Mouse (Mus musculus) cortical plate, adult 2 months (tissue): ENCODE data around the gene Btbd6. TPM values are rescaled to one million over a fixed set of nuclear protein-coding genes. Genes with fewer than 3 reads are reported as not detected.

Experiments used
- H3K27ac ChIP-seq: fragments of 200-500 bp; 2 replicates; pipeline ENCODE4 v1.5.1; 2012; ENCODE audit warnings: low read length, control low read depth, inconsistent platforms; ENCODE audit not compliant: insufficient read depth
- H3K4me1 ChIP-seq: fragments of 200-500 bp; 2 replicates; pipeline ENCODE4 v1.6.1; 2011; ENCODE audit warnings: low read length; ENCODE audit not compliant: control insufficient read depth, insufficient read depth
- H3K4me3 ChIP-seq: fragments of 200-500 bp; 2 replicates; pipeline ENCODE4 v1.5.1; 2011; ENCODE audit warnings: mild to moderate bottlenecking, low read length, control low read depth; ENCODE audit not compliant: insufficient read depth
- CTCF ChIP-seq: fragments of 200-500 bp; IDR thresholded peaks from 2 replicates; pipeline ENCODE4 v1.5.1; 2011; ENCODE audit warnings: mild to moderate bottlenecking, control low read depth, low read length; ENCODE audit not compliant: insufficient read depth; ENCODE audit errors: extremely low read depth
- POLR2A ChIP-seq: fragments of 200-500 bp; IDR thresholded peaks from 2 replicates; pipeline ENCODE4 v1.6.1; 2011; ENCODE audit warnings: mild to moderate bottlenecking, low read length, control low read depth; ENCODE audit not compliant: insufficient read depth; ENCODE audit errors: extremely low read depth
- polyA plus RNA-seq: library from polyadenylated mRNA; depleted of rRNA; stranded (reverse); fragments of >200 nt; gene quantifications from 2 replicates; pipeline ENCODE4 v1.2.3, GENCODE M21; 2012

Gene Btbd6
- polyA plus RNA-seq, 1 experiment: 78.2 TPM

DNA sequence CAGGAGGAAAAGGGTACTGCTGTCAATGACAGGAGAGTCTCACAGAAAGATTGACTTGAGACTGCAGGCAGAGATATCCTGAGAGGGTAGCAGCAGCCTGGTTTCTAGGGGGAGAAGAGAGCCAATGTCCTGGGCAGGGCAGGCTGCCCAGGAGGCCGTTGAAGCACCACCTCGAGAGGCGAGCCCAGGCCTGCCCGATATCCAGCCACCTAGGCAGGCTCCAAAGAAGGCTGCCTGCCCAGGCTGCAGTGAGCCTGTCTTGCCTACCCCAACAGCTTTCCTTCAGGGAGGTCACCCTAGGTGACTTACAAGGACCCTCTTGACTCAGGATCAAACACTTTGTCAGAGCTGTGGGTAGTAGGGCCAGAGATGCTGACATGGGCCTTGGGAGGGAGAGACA is 36.0 kb upstream of the Btbd6 start:
- TF ChIP-seq POLR2A (no peak), CTCF (no peak)
- Histone ChIP-seq H3K4me1 (peaks cover 7% of the 10 kb centered on the region), H3K4me3 (no peak overlapping the region), H3K27ac (no peak overlapping the region)

GRCm38 (mm10) chr12:112940710-112941109 is 35.6 kb upstream of the Btbd6 start:
- H3K4me1 ChIP-seq: peaks cover 7% of the 10 kb centered on the region
- no peak overlapping the region for H3K4me3 ChIP-seq
- TF ChIP-seq CTCF: no peak
- TF ChIP-seq POLR2A: no peak
- H3K27ac ChIP-seq: no peak overlapping the region

DNA sequence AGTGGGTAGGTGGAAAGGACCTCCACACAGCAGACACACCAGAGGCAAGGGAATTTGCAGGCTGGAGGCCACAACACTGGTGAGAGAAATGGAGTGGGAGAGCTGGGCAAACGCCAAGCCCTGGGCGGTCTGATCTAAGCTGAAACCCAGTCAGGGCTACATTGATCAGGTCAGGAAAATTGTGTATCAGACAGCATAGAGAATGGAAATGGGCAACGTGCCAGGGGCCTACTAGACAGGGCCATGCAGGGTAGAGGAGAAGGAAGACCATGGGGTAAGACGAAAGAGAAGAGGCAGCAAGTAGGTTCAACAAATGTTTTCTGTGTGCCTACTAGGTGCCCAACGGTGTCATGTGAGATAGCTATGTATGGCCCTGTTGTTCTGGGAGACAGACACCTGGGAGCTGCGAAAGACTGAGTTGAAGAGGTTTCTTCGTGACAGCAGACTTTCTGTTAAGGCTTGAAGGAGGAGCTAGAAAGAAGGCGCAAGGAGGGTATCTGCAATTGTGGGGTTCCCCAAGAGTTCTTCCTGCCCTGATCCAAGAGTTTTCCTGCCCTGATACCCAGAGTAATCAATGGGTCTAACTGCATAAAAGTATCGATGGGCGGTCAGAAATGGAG is 35.0 kb upstream of the Btbd6 start:
- Histone ChIP-seq H3K4me1 (peaks cover 7% of the 10 kb centered on the region), H3K27ac (no peak overlapping the region), H3K4me3 (peak overlapping the region; percentile 90)
- TF ChIP-seq CTCF: no peak
- no peak for TF ChIP-seq POLR2A

DNA sequence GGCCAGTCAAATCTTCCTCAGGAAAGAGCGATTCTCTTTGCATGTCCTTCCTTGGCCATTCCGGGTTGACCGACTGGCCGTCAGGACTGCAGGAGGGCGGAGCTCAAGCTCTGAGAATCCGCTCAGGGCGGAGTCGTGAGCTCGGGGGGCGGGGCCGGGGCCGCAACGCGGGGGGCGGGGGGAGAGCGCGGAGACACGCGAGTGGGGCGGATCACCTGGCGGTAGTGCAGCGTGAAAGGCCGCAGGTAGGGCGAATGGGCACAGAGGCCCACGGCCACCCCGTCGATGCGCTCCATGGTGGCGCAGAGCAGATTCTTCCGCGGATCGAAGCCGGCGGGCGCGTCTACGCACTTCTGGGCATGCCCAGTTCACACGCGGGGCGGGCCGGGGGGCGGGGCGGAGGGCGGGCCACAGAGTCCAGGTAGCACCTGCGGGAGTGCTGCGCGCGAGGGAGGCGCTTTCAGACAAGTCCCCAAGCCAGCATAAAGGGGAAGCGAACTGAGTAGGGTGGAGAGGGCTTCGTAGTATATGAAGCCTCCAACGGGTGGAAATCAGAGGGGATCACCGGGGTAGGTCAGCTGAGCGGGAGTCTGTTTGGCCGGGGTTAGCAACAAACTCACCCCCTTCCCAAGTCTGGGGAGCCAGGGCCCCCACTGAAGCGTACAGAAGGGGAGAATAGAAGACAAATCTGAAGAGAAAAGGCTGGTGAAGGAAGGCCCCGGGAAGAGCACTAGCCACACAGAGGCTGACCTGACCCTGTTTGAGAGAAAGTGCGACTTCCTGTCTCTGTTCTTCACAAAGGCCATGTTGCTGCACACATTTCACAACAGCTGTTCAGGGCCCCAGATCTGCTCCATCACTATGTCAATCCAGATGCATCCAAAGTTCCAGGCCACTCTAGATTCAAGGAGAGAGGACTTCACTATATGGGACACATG is 34.2 kb upstream of the Btbd6 start, which contains the start of gene Nudt14:
Nudt14 (minus strand) TSS at position 349 of the 938 bp plus-strand sequence.
- peaks cover 7% of the 10 kb centered on the region for H3K4me1 ChIP-seq
- TF ChIP-seq POLR2A: peak; percentile 56; the same call in 1 of the 2 replicates
- no peak for TF ChIP-seq CTCF
- H3K4me3 ChIP-seq: peak within 1 kb of the TSS; percentile 90
- peak within 1 kb of the TSS; percentile 62; the same call in 1 of the 2 replicates for H3K27ac ChIP-seq

DNA sequence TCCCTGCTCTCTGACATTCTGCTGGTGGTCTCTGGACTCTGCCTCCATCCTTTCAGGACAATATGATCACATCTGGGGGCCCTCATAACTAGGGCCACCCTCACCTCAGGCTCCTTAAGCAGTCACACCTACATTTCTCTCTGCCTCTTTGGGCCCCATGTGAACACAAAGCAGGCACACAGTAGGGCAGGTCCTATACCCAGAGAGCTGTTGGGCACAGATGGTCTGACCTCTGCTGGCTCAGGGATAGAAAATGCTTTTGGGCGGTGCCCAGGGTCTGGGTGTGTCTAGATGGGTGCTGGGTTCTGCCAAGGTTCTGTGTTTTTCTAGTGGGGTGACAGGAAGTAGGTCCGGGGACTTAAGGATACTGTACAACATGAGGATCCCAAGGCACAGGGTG is 32.6 kb upstream of the Btbd6 start:
- no peak for TF ChIP-seq POLR2A
- TF ChIP-seq CTCF: no peak
- H3K4me3 ChIP-seq: no peak overlapping the region
- H3K27ac ChIP-seq: no peak overlapping the region
- H3K4me1 ChIP-seq: peaks cover 7% of the 10 kb centered on the region

DNA sequence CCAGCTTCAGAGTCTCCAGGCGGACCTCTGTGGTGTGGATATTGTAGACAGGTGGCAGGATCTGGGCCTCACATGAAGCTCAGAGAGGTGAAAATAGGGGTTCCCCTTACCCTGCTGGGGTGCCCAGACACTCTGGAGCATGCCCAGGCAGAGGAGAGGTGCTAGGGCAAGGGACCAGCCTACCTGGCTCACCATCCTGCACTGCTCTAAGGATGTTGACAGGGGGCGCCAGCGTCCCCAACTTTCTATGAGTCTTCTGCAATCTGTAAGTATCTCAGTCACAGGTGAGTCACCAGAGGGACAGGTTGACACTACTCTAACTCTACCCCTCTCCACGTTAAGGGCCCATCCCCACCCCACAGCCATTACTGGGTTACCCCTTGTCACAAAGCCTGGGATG is 29.0 kb upstream of the Btbd6 start:
- Histone ChIP-seq H3K27ac (no peak overlapping the region), H3K4me3 (no peak overlapping the region), H3K4me1 (peaks cover 2% of the 10 kb centered on the region; the same call in 1 of the 2 replicates)
- peak; percentile 53 for TF ChIP-seq CTCF
- no peak for TF ChIP-seq POLR2A

DNA sequence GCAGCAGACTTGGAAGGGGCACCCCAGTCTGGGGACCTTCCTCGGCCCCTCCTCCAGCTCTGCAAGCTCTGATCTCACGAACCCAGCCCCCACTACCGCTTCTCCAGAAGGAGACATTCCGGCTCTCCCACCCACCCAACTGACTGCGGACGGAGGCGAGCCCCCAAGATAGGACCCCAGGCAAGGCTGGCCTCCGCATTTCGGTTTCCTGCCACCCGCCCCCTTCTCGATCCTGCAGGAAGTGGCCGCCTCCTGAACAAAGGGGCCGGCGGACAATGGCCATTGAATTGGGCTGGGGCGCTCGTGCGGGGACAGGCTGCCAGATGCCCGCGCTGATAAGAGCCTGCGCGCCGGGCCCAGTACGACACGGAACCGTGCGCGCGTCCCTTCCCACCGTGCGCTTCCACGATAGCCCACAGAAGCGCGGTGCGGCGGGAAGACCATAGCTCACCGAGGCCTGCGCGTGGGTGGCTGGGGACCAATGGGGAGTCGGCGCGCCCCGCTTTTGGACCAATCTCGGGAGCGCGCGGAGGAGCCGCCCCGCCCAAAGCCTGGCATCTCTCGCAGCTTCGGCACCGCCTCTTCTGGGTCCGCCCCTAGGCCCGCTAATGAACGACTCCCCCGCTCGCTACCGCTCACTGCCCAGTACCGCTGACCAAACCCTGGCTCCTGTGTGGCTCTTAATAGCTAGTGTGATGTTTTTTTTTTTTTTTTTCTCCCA is 26.1 kb upstream of the Btbd6 start:
- Histone ChIP-seq H3K4me3 (peak overlapping the region; percentile 32), H3K4me1 (peaks cover 2% of the 10 kb centered on the region; the same call in 1 of the 2 replicates), H3K27ac (peak overlapping the region; percentile 74)

DNA sequence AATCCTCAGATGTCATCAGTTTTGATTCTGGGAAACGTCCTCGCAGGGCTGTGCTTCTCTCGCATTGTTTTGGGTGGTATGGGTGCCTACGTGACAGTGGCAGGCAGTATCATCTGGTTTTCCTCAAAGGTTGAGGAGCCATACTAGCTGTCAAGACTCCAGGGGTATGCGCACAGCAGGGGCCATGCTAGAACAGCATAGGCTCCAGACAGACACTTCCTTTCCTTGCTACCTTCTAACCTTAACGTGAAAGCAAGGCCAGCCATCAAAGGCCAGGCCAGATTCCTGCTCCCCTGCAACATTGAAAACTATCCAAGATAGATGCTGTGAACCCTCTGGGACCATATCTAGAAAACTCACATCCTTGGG is 25.5 kb upstream of the Btbd6 start:
- TF ChIP-seq POLR2A (no peak), CTCF (no peak)
- H3K4me1 ChIP-seq: peaks cover 2% of the 10 kb centered on the region; the same call in 1 of the 2 replicates
- H3K27ac ChIP-seq: peak overlapping the region; percentile 53
- peak overlapping the region; percentile 32 for H3K4me3 ChIP-seq

More for the DNA sequence above, 26.1 kb upstream of the Btbd6 start:
- TF ChIP-seq CTCF (no peak), POLR2A (peak; percentile 77)

DNA sequence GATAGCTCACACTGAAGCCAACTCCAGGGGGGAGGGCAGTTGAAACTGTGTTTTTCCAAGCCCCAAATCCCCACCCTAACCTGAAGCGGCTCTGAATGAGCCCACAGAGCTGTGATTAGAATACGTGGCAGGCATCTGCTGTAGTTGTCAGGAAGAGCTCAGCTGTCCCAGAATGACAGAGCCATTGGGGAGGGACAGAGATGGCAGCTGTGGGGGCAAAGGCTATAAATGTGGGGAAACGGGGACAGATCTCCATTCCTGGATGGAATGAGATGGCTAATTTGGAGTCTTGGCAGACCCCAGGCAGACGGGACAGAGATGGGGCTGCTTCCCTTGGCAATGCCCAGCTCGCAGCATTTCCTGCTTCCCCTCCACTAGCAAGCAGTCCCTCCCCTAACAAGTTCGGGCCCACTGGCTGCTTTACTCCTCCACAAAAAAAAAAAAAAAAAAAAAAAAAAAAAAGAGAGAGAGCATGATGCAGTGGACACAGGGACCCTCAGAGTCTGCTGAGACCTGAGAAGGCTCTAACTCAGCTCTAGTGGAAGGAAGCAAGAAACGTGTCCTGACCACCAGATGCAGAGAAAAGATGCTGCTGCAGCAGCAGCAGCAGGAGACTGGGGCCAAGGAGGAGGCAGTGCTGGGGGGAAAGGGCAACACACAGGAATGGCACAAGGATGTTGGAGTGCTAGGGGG is 25.0 kb upstream of the Btbd6 start:
- peaks cover 2% of the 10 kb centered on the region; the same call in 1 of the 2 replicates for H3K4me1 ChIP-seq
- TF ChIP-seq POLR2A (no peak), CTCF (no peak)
- H3K27ac ChIP-seq: no peak overlapping the region
- no peak overlapping the region; the same call in 1 of the 2 replicates for H3K4me3 ChIP-seq
